Mouse (Mus musculus) megakaryocyte-erythroid progenitor cell, adult 5-6 weeks (primary cell): ENCODE results near the gene Prl5a1. TPM values are rescaled to one million over a fixed set of nuclear protein-coding genes. Genes with fewer than 3 reads are reported as not detected.

Experiments used
- ATAC-seq: replicated peaks from 2 replicates; pipeline ENCODE4 v1.8.0; 2016; ENCODE audit warnings: mild to moderate bottlenecking, inconsistent platforms; ENCODE audit not compliant: severe bottlenecking, poor library complexity, low FRiP score, low TSS enrichment
- total RNA-seq, 2 experiments: library from RNA; stranded (forward) in 1 of 2; stranded (reverse) in 1 of 2; fragments of 200-1000, 215-1000 nt in 1 of 2; fragments of >200 nt in 1 of 2; fragmentation: Nextera tagmentation in 1 of 2; gene quantifications; 2 replicates each; pipeline ENCODE4 v1.2.3; 2014 to 2017

Gene Prl5a1
- not detected in 2 replicates for total RNA-seq (2014; fragmentation: Nextera tagmentation)
- total RNA-seq (2017), result not detected in 2 replicates

- ATAC-seq, result no peak
These were observed at the start of gene Prl5a1 for GRCm38 (mm10) chr13:28142184-28142583. TSS of gene Prl5a1 (plus strand) at chr13:28142484.

GRCm38 (mm10) chr13:28096161-28096560 lies 46.1 kb upstream of the Prl5a1 start:
- ATAC-seq, result no peak

GRCm38 (mm10) chr13:28108536-28108935 lies 33.7 kb upstream of the Prl5a1 start:
- ATAC-seq, result no peak

GRCm38 (mm10) chr13:28132781-28133180 lies 9.5 kb upstream of the Prl5a1 start:
- ATAC-seq, result no peak

- no peak for ATAC-seq
These were observed 6.5 kb upstream of the Prl5a1 start for GRCm38 (mm10) chr13:28135790-28136189.

Other genes with a start within 250 kb of the Prl5a1 start
- not detected in 2 replicates for gene Prl4a1, start 126.3 kb upstream of the Prl5a1 start, total RNA-seq (2014; fragmentation: Nextera tagmentation)
- not detected in 2 replicates for gene Prl4a1, start 126.3 kb upstream of the Prl5a1 start, total RNA-seq (2017)
- gene Gm11361, start 115.0 kb downstream of the Prl5a1 start, total RNA-seq (2014; fragmentation: Nextera tagmentation), result 46.3 and 48.1 TPM in 2 replicates
- 11.5 and 13.6 TPM in 2 replicates for gene Gm11361, start 115.0 kb downstream of the Prl5a1 start, total RNA-seq (2017)